Mouse (Mus musculus) brain, adult 2 months (tissue): ENCODE measurements around the gene Glmn.

Experiments used
- DNase-seq: peaks from one replicate; pipeline ENCODE4 v3.0.0; 2011; ENCODE audit warnings: low read depth, low spot score

Gene Glmn

DNA sequence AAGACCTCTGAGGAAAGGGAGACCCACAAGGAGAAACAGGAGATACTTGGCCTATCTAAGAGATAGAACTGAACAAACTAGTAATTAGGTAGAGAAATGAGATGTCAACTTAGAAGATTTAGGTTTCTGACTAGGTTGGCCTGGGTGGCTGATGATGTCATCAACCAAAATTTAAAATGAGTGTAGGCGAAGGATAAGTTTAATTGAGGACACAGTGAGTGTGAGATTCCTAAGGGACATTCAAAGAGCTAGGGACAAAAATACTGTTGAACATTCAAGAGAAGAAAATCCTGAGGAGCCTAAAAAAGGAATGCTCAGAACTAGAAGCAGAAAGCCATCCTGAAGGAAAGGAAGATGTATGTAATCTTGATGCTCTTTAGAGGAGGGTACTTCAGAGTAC lies 81.6 kb downstream of the Glmn start:
- peak; percentile 60 for DNase-seq

DNA sequence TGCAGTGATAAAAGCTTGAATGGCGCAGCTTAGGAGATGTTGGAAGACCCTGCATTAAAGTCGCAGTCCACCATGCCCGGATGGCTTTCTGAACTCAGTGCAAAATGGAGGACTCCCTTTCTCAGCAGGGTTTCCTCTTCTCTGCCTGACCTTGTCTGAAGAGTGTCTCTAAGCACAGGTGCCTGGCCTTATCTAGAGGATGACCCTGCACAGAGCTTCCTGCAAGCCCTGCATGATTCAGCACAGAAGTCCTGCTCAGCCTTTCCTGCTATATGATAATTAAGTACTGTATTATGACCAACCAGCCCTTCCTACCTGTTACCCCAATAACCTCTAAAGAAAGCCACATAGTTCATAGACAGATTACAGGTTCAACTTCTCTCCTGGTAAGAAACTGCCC lies 82.2 kb downstream of the Glmn start:
- DNase-seq = no peak

DNA sequence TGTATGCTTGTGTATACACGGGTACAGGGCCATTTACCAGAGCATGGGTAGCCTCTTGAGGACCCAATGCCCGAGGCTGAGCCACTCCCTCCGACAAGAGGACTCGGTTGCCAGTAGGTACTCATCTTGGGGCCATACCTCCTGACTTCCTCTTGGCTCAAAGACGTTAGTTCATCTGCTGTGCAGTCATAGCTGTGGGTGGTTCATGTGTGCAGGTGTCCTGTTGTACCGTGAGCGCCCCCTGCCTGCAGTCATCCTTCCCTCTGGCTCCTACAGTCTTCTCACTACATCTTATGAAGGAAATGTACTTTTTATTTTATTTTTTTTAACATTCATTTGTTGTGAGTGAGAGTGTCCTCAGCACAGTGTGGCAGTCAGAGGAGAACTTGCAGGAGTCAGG lies 84.1 kb downstream of the Glmn start:
- DNase-seq = peak; percentile 87

DNA sequence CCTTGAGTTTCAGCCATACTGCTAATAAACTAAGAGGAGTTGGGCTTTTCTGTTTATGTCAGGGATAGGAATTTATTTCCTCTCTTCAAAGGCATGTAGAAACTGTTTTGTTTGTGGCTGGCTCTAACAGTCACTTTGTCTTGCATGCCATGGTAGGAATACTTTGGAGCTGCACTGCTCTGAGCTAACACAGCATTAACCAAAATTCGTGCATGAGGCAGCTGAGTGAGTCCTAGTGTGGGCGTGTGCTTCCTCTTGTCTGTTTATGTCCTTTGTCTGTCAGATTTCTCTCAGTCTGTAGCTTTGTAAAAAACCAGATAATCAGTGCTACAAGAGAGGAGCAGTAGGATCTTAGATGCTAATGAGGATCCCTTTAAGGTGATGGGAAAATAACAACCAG lies 86.4 kb downstream of the Glmn start:
- DNase-seq = peak; percentile 70

DNA sequence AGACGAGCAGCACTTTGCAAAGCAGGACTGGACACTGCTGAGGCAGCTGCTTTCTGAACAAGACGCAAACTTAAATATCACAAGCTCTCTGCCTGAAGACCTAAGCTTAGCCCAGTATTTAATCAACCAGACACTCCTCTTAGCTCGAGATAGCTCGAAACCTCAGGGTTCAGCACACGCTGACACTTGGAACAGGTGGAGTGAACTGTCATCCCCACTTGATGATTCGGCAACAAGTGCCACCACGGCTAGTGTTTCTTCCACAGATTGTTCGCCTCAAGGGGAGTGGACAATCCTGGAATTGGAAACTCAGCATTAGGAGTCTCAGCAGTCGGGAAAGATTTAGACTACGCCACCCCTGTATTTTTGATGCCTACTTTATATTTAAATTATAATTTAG lies 87.2 kb downstream of the Glmn start:
- no peak for DNase-seq

DNA sequence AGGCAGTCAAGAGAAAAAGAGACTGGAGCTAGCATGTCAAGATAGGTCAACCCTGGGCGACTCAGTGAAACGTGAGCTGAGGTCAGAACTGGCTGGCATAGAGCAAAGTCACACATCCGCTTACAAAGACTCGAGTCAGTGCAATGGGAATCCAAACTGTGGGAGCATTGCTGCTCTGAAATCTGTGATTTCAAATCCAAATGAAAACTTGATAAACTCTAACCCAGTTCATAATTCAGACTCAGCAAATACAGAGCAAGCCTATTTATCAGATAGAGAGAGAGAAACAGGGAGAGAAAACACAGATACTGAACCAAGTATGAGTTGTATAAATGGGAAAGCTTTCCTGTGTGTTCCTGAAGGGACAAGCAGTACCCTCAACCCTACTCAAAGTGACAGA lies 90.4 kb downstream of the Glmn start, which contains the start of gene Gm42669:
Gene Gm42669 (plus strand): TSS at position 301 of the 400 bp plus-strand sequence.
- no peak for DNase-seq

DNA sequence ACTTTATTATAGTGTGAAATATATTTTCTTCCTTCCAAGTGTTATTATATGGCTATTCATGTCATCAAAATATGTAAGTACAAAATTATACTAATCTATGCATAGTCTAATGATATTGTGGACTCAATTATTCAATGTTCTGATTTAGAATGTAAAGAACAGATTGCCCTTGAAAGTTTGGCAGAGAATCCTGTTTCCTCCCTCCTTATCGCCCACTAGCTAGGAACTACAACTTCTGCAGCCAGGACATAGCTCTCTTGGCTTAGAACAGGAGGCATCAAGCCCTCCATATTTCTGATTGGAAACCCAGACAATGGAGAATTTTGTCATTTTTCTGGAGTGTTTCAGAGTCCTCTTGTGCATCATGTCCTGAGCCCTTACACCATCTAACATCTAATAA lies 96.9 kb downstream of the Glmn start:
- DNase-seq = peak; percentile 65

DNA sequence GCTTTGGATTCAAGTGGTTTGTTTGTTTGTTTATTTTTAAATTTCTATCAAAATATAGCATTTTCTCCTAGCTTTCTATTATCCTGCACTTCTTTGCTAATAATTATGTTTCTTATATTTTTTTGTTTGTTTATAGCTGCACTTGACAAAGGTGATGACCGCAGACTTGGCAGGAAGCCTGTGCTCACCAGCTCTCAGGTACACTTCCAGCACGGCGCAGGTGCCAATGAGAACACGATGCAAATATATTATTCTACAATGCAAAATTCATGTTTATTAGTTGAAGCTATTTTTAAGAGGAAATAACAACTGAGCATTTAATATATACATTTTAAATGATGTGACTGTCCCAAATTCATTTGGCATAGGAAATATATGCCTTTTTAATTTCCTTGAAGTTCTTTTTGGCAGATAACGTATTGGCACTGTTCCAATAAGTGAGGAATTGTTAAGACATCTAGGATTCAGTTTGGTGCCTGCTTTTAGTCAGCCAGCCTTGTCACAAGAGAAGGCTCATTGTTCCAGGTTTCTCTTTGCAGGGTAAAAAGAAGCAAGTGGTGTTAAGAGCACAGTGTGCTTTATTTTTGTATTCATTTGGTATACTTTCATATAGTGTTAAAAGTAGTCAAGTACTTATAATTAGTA lies 97.7 kb downstream of the Glmn start:
- DNase-seq = peak; percentile 83
